Mouse (Mus musculus) G1E (cell line): ENCODE measurements around the gene Prkcz. TPM values are rescaled to one million over a fixed set of nuclear protein-coding genes. Genes with fewer than 3 reads are reported as not detected.

Experiments used
- ATAC-seq: 2 replicates; pipeline ENCODE4 v1.8.0; 2016; ENCODE audit warnings: mild to moderate bottlenecking; ENCODE audit not compliant: insufficient number of reproducible peaks, poor library complexity, low FRiP score, severe bottlenecking; ENCODE audit errors: extremely low read depth
- DNase-seq: peaks from one replicate; pipeline ENCODE4 v3.0.0; 2012; ENCODE audit warnings: low spot score
- H3K27me3 ChIP-seq: 2 replicates; pipeline ENCODE4 v1.6.1; 2012; ENCODE audit warnings: mild to moderate bottlenecking, low read length, inconsistent platforms; ENCODE audit not compliant: insufficient read depth
- H3K36me3 ChIP-seq: replicated peaks from 2 replicates; pipeline ENCODE3; 2012; ENCODE audit warnings: mild to moderate bottlenecking, inconsistent platforms
- H3K4me1 ChIP-seq: 2 replicates; pipeline ENCODE4 v1.6.1; 2012; ENCODE audit warnings: low read depth, low read length, inconsistent platforms, mixed read lengths; ENCODE audit not compliant: insufficient read depth
- H3K4me3 ChIP-seq: 2 replicates; pipeline ENCODE4 v1.5.1; 2012; ENCODE audit warnings: low read depth, mild to moderate bottlenecking, inconsistent platforms, low read length, moderate library complexity, mixed read lengths
- H3K9me3 ChIP-seq: replicated peaks from 2 replicates; pipeline ENCODE4 v1.6.1; 2012; ENCODE audit warnings: inconsistent platforms
- CTCF ChIP-seq: IDR thresholded peaks from 2 replicates; pipeline ENCODE4 v1.5.1; 2012; ENCODE audit warnings: low read depth, low read length, inconsistent platforms, mixed read lengths
- GATA1 ChIP-seq: IDR thresholded peaks from 2 replicates; pipeline ENCODE4 v1.6.1; 2012; ENCODE audit warnings: borderline replicate concordance, low read length, inconsistent platforms, mixed read lengths
- GATA2 ChIP-seq: IDR thresholded peaks from 2 replicates; pipeline ENCODE4 v1.6.1; 2012; ENCODE audit warnings: low read depth, low read length, inconsistent platforms, borderline replicate concordance
- POLR2AphosphoS5 ChIP-seq: IDR thresholded peaks from 2 replicates; pipeline ENCODE4 v1.6.1; 2012; ENCODE audit warnings: low read depth, low read length, inconsistent platforms; ENCODE audit not compliant: insufficient replicate concordance
- TAL1 ChIP-seq: conservative IDR thresholded peaks from 2 replicates; pipeline ENCODE4 v1.6.1; 2012; ENCODE audit warnings: low read depth, low read length, inconsistent platforms, mixed read lengths
- polyA plus RNA-seq: library from polyadenylated mRNA; stranded (reverse); fragments of >175 nt; gene quantifications from 2 replicates; pipeline ENCODE4 v1.2.3, GENCODE M21; 2012
- total RNA-seq, 2 experiments: library from RNA; stranded (forward) in 1 of 2; stranded (reverse) in 1 of 2; fragments of 200-1000 nt in 1 of 2; fragments of >200 nt in 1 of 2; fragmentation: Nextera tagmentation in 1 of 2; gene quantifications; 2 replicates each; pipeline ENCODE4 v1.2.3; 2014 to 2017

The Prkcz gene
- total and polyA plus RNA-seq, 3 experiments: 0.55 TPM; not detected in 2

GRCm38 (mm10) chr4:155323081-155323795 lies 37.9 kb downstream of the Prkcz start:
- DNase-seq (no peak), ATAC-seq (no peak)
- H3K4me3 ChIP-seq: no peak overlapping the region
- peaks cover 4% of the 10 kb centered on the region for H3K4me1 ChIP-seq
- H3K36me3 ChIP-seq: no peaks in the 10 kb centered on the region
- H3K9me3 ChIP-seq: no peaks in the 10 kb centered on the region
- H3K27me3 ChIP-seq: peaks cover 27% of the 10 kb centered on the region
- no peak for TF ChIP-seq POLR2AphosphoS5
- TF ChIP-seq TAL1: no peak
- TF ChIP-seq GATA1: no peak
- no peak for TF ChIP-seq CTCF
- no peak for TF ChIP-seq GATA2

DNA sequence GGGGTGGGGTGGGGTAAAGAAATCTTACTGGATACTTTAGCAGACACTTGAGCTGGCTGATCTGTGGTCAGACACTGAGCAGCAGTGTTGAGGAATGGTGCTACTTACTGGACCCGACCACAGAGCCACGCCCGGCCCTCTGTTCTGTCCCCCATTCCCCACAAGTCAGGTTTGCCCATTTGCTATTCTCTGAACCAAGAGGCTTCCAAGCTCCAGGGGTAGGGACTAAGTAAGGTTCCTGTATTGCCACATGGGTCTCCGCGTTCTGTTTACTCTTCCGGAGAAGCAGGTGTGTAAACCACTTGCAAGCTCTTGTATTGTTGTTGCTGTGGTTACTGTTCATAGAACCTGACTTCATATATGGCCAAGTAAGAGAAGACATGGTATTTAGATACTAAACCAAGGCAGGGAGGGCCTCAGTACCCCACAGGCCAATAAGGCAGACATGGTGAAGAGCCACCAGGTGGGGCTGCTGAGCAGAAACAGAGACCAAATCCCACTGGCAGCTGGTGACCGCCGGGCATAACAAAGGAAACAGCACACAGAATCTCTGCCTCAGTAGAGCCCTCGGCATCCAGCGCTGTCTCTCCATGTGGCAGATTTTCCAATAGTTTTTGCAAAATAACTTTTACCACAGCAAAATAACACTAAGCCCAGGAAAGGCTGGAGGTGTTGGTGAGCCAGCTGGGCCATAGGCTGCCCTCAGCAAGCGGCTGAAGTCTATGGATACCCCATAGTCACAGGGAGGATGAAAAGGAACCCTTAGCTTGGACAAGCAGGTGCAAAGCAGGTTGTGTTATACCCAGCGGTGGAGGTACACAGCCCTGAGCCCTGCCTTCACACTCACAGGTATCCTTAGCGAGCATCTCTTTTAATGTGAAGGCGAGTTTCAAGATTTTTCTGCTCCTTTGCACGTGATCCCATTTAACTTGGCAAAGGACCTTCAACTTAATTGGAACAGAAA lies 40.6 kb downstream of the Prkcz start:
- no peak overlapping the region for H3K4me3 ChIP-seq
- no peak for TF ChIP-seq GATA2
- TF ChIP-seq CTCF: peak; percentile 64
- H3K36me3 ChIP-seq: no peaks in the 10 kb centered on the region
- no peaks in the 10 kb centered on the region for H3K9me3 ChIP-seq
- H3K4me1 ChIP-seq: peaks cover 5% of the 10 kb centered on the region
- DNase-seq (peak; percentile 50), ATAC-seq (peak; percentile 54; the same call in 1 of the 2 replicates)
- peaks cover 35% of the 10 kb centered on the region for H3K27me3 ChIP-seq

- no peaks in the 10 kb centered on the region for H3K9me3 ChIP-seq
- DNase-seq: no peak
- no peaks in the 10 kb centered on the region for H3K36me3 ChIP-seq
- ATAC-seq: no peak; the same call in 1 of the 2 replicates
- H3K4me3 ChIP-seq: no peak overlapping the region
- peaks cover 33% of the 10 kb centered on the region for H3K27me3 ChIP-seq
- peaks cover 5% of the 10 kb centered on the region for H3K4me1 ChIP-seq
- no peak for TF ChIP-seq GATA2
- TF ChIP-seq CTCF: no peak
- no peak for TF ChIP-seq TAL1
- no peak for TF ChIP-seq POLR2AphosphoS5
- TF ChIP-seq GATA1: no peak
Observed at GRCm38 (mm10) chr4:155318266-155318665, 42.9 kb downstream of the Prkcz start.

DNA sequence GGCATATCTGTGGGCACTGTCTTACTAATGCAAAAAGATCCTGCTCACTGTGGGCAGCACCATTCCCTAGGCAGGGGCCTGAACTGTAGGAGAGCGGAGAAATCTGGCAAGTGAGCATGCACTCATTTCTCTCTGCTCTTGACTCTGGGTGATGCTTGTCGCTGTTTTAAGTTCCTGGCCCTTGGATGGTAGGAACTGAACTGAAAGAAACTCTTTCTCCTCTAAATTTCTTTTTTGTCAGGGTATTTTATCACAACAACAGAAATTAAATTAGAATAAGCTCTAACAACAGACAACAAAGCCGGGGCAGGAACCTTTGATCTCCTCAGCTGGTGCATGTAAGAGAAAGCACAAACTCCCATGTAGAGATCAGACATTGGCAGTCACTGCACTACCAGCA lies 46.1 kb downstream of the Prkcz start:
- peaks cover 20% of the 10 kb centered on the region for H3K27me3 ChIP-seq
- TF ChIP-seq GATA1 (no peak), TAL1 (no peak), POLR2AphosphoS5 (no peak)
- DNase-seq: no peak

DNA sequence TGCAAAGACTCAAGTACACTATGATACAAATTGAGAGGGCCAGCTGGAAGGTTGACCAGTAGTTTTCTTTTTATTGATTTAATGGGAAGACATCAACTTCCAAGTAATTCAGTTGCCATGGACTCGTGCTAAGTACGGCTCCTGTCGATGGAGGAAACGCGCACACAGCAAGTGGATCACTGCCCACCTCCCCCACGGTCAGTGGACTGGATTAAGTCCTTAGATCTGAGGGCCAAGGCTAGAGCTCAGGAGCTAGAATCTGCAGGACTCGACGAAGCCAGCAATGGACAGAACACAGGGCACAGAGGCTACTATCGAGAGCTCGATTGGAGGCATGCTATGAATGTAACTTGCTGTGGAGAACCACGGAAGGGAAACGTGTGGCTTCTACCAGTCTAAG lies 52.5 kb downstream of the Prkcz start:
- DNase-seq: no peak
- H3K36me3 ChIP-seq: no peaks in the 10 kb centered on the region
- ATAC-seq: no peak

More for the DNA sequence above, 46.1 kb downstream of the Prkcz start:
- Histone ChIP-seq H3K9me3 (no peaks in the 10 kb centered on the region), H3K36me3 (no peaks in the 10 kb centered on the region), H3K4me3 (no peak overlapping the region), H3K4me1 (peaks cover 5% of the 10 kb centered on the region)
- ATAC-seq: no peak

DNA sequence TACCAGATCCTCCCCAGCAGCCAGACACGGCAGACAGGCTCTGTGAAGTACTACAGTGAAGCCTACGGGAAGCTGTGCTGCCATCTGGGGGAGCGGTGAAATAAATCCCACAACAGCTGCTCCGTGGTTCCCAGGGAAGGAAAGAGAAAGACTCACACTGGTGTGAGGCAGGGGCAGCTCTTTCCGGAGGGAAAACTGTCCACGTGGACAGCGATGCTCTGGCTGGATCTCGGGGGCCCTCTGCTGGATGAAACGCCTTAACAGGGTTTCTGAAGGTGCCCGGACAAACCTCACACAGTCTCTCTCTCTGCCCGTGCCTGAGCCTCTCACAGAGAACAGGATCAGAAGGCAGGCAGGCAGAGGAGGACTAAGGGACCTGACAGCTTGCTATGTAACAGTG lies 53.1 kb downstream of the Prkcz start:
- no peak for DNase-seq
- no peak for TF ChIP-seq POLR2AphosphoS5
- no peak for TF ChIP-seq GATA2
- TF ChIP-seq GATA1: no peak
- no peak for TF ChIP-seq CTCF
- TF ChIP-seq TAL1: no peak
- H3K4me1 ChIP-seq: no peaks in the 10 kb centered on the region; the same call in 1 of the 2 replicates
- no peaks in the 10 kb centered on the region for H3K36me3 ChIP-seq
- peaks cover 5% of the 10 kb centered on the region; the same call in 1 of the 2 replicates for H3K27me3 ChIP-seq
- no peaks in the 10 kb centered on the region for H3K9me3 ChIP-seq
- H3K4me3 ChIP-seq: no peak overlapping the region
- no peak for ATAC-seq

More for the DNA sequence above, 52.5 kb downstream of the Prkcz start:
- H3K4me3 ChIP-seq: no peak overlapping the region
- TF ChIP-seq CTCF: no peak
- TF ChIP-seq POLR2AphosphoS5: no peak
- no peak for TF ChIP-seq GATA1
- TF ChIP-seq TAL1: no peak
- TF ChIP-seq GATA2: no peak
- H3K9me3 ChIP-seq: no peaks in the 10 kb centered on the region
- no peaks in the 10 kb centered on the region; the same call in 1 of the 2 replicates for H3K4me1 ChIP-seq
- H3K27me3 ChIP-seq: peaks cover 5% of the 10 kb centered on the region; the same call in 1 of the 2 replicates
